Mouse (Mus musculus) heart, embryonic 14.5 days (tissue): ENCODE results near the gene Rnf44. TPM values are rescaled to one million over a fixed set of nuclear protein-coding genes. Genes with fewer than 3 reads are reported as not detected.

Experiments
- ATAC-seq: fragments of 200-750 bp; cut with Nextera tagmentation; 2 replicates; pipeline ENCODE4 v1.8.0; 2017; ENCODE audit warnings: low read depth, moderate TSS enrichment; ENCODE audit not compliant: insufficient number of reproducible peaks, insufficient read depth, low FRiP score
- H3K27ac ChIP-seq, 2 experiments: fragments of 200-500 bp in 1 of 2; fragments of 300-500 bp in 1 of 2; sonication (generic) in 1 of 2; replicated peaks in 1 of 2; 2 replicates each; pipeline ENCODE4 v1.5.1; 2012 to 2014; ENCODE audit warnings: low read depth in 2 of 2, low read length in 2 of 2, control low read depth in 1 of 2, mild to moderate bottlenecking in 1 of 2, mixed read lengths in 1 of 2; ENCODE audit not compliant: control insufficient read depth in 1 of 2, insufficient read depth in 1 of 2
- H3K27me3 ChIP-seq: fragments of 300-500 bp; sonication (generic); 2 replicates; pipeline ENCODE4 v1.6.1; 2014; ENCODE audit warnings: mild to moderate bottlenecking, low read length, control low read depth; ENCODE audit not compliant: control insufficient read depth, insufficient read depth
- H3K36me3 ChIP-seq: fragments of 300-500 bp; sonication (generic); 2 replicates; pipeline ENCODE4 v1.6.1; 2014; ENCODE audit warnings: mild to moderate bottlenecking, control low read depth, low read length, mixed read lengths; ENCODE audit not compliant: control insufficient read depth, insufficient read depth
- H3K4me1 ChIP-seq, 2 experiments: fragments of 200-500 bp in 1 of 2; fragments of 300-500 bp in 1 of 2; sonication (generic) in 1 of 2; 2 replicates each; pipeline ENCODE4 v1.6.1; 2012 to 2014; ENCODE audit warnings: low read length in 2 of 2, control low read depth in 1 of 2, mixed read lengths in 1 of 2; ENCODE audit not compliant: control insufficient read depth in 2 of 2, insufficient read depth in 2 of 2
- H3K4me2 ChIP-seq: fragments of 300-500 bp; sonication (generic); 2 replicates; pipeline ENCODE4 v1.6.1; 2014; ENCODE audit warnings: mild to moderate bottlenecking, low read length
- H3K4me3 ChIP-seq, 2 experiments: fragments of 200-500 bp in 1 of 2; fragments of 300-500 bp in 1 of 2; sonication (generic) in 1 of 2; 2 replicates each; pipeline ENCODE4 v1.5.1; 2012 to 2014; ENCODE audit warnings: low read length in 2 of 2, mild to moderate bottlenecking in 2 of 2, control low read depth in 1 of 2, low read depth in 1 of 2, moderate library complexity in 1 of 2; ENCODE audit not compliant: control insufficient read depth in 1 of 2, insufficient read depth in 1 of 2
- H3K9ac ChIP-seq: fragments of 300-500 bp; sonication (generic); 2 replicates; pipeline ENCODE4 v1.6.1; 2014; ENCODE audit warnings: mild to moderate bottlenecking, low read length
- H3K9me3 ChIP-seq: fragments of 300-500 bp; sonication (generic); 2 replicates; pipeline ENCODE4 v1.6.1; 2016; ENCODE audit warnings: low read length, control low read depth; ENCODE audit not compliant: control insufficient read depth
- WGBS: fragments of 180-500 bp; shearing (Covaris S2); extraction: QIAGEN DNeasy Blood & Tissue Kit; methylation state at CpG from one replicate; pipeline ENCODE4 v1.1.7; 2014; 5-methylcytosine and 5-hydroxymethylcytosine counted together
- polyA plus RNA-seq: library from polyadenylated mRNA; unstranded; fragments of >200 nt; fragmentation: Nextera tagmentation; extraction: Ambion mirVana; gene quantifications from 2 replicates; pipeline ENCODE4 v1.2.1, GENCODE M21; 2014

Gene Rnf44
- 52.1 and 60.2 TPM in 2 replicates for polyA plus RNA-seq

DNA sequence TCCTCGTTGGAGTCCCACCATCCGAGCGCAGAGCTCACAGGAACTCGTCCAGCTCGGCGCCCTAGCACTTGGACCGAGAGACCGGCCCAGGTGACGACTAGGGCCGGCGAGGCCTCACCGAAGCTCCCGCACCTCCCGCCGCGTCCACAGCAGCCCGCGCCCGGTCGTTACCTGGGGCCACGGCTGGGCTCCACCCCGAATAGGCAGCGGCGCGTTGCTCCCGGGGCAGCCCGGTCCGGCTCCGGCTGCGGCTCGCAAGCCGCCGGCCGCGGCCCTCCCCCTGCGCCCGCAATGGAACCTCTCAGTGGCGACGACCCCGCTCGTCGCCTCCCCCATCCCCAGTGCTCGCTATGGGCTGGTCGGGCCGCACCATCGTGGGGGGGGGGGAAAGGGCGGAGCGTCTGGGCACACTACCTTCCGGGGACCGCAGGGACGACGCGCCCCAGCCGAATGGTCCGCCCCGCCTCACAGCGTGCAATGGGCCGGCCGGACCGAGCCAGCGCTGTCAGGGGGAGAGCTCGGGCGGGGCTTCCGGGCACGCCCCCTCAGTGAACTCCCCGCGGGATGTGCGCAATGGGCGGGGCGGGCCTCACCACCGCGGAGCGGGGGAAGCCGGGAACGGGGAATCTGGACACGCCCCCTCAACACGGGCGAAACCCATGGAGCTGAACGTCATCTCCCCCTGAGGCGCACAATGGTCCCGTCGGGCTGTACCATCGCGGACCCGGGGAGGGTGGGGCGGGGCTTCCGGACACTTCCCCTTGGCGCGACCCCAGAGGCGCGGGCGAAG, at the start of gene Rnf44:
Gene Rnf44, minus strand, starts transcription at position 350 of the 790 bp plus-strand sequence.
- H3K4me2 ChIP-seq, result peak within 1 kb of the TSS; percentile 81
- peak within 1 kb of the TSS; percentile 95 to 99 for H3K27ac ChIP-seq
- ATAC-seq, result peak; percentile 99
- H3K27me3 ChIP-seq, result no peaks in the 10 kb centered on the region
- peaks cover 11 to 23% of the 10 kb centered on the region in 2 experiments for H3K4me1 ChIP-seq
- H3K9me3 ChIP-seq, result no peaks in the 10 kb centered on the region
- H3K9ac ChIP-seq, result peak within 1 kb of the TSS; percentile 96
- H3K36me3 ChIP-seq, result no peaks in the 10 kb centered on the region
- peak within 1 kb of the TSS; percentile 90 to 92 for H3K4me3 ChIP-seq
- WGBS, result 1% methylated on average over 81 of the region's 92 CpGs

DNA sequence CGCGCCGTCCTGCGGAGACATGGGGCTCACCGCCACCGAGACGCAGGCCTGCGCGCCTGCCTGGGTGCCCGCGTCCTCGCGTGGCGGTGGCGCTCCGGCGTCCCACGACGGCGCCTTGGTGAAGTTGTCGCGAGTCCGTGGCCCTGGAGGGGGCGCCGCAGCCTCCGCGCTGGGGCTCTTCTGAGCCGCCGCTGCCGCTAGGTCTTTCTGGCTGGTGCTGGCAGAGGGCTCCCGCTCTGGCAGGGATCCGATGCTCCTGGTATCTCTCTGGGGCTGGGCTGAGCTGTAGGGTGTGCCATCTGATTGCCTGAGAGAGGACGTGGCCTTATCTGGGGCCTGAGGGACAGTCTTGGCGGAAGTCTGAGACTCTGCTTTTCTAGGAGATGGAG, 44.5 kb upstream of the Rnf44 start:
- peak overlapping the region; percentile 66 for H3K4me2 ChIP-seq

DNA sequence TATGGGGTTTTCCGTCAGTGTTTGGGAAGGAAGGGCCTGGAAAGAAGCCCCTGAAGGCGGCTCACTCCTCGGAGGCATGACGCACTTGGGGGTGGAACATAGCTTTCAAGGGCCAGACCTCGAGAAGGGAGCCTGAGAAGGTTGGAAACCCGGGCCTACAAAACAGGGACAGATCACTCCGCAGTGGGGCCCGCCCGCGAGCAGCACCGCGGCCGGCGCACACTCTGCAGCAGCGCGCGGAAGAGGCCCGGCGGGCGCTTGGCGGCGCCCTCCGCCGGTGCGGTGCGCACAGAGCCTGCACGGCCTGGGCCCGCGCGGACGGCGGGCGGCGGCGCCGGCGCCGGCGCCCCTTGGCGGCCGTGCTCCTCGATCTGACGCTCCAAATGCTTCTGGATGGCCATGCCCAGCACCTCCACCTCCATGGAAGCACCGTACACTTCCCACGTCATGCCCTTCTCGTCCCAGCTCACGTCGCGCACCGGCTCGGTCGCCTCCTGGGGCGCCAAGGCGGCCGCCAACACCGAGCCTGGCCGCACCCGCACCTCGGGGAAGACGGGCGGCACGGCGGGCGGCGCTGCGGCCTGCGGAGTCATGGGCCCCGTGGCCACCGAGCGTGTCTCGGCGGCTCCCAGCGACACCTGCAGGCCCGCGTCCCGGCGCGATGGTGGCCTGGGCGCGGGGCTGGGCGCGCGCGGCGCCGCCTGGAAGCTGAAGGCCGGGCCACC, 43.9 kb upstream of the Rnf44 start:
- no peaks in the 10 kb centered on the region for H3K9me3 ChIP-seq
- H3K4me2 ChIP-seq, result peak overlapping the region; percentile 66
- H3K9ac ChIP-seq, result peak overlapping the region; percentile 30; the same call in 1 of the 2 replicates
- WGBS, result under 1% methylated on average over 80 of the region's 87 CpGs
- ATAC-seq, result no peak
- no peak overlapping the region for H3K27ac ChIP-seq
- H3K4me1 ChIP-seq, result peaks cover 0 to 7% of the 10 kb centered on the region in 2 experiments; a peak in 1 of 4 replicates
- H3K4me3 ChIP-seq, result peak overlapping the region; percentile 39 to 42
- no peaks in the 10 kb centered on the region for H3K36me3 ChIP-seq
- H3K27me3 ChIP-seq, result peaks cover 73% of the 10 kb centered on the region

More for the DNA sequence above, 44.5 kb upstream of the Rnf44 start:
- Histone ChIP-seq H3K9me3 (no peaks in the 10 kb centered on the region), H3K9ac (no peak overlapping the region), H3K4me1 (peaks cover 0 to 7% of the 10 kb centered on the region in 2 experiments; a peak in 1 of 4 replicates), H3K36me3 (no peaks in the 10 kb centered on the region), H3K27me3 (peaks cover 75% of the 10 kb centered on the region), H3K4me3 (peak overlapping the region; percentile 39 to 42), H3K27ac (no peak overlapping the region)
- no peak for ATAC-seq
- WGBS, result under 1% methylated on average over 33 of the region's 34 CpGs

DNA sequence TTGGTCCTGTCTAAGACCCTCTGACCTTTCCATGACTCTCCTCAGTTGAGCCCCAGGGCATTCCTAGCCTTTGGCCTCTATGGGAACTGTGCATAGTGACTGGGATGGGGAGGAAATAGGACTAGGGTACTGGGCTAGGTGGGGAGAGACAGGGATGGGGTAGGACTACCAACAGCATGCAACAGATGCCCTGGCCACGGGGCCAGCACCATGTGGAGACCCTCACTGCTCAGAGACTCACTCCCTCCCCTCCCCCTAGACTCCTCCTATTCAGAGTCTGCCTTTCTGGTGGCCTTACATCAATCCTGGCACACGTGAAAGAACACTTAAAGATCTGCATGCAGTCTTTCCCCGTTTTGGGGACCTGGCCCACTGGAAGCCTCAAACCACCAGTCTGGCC, 43.2 kb upstream of the Rnf44 start:
- no peak overlapping the region for H3K9ac ChIP-seq
- H3K27me3 ChIP-seq, result peaks cover 66% of the 10 kb centered on the region
- H3K9me3 ChIP-seq, result no peaks in the 10 kb centered on the region
- H3K4me2 ChIP-seq, result peak overlapping the region; percentile 66; the same call in 1 of the 2 replicates
- no peaks in the 10 kb centered on the region for H3K36me3 ChIP-seq
- H3K4me1 ChIP-seq, result peaks cover 0 to 7% of the 10 kb centered on the region in 2 experiments; a peak in 1 of 4 replicates
- WGBS, result 35% methylated on average over 3 of the region's 3 CpGs
- H3K4me3 ChIP-seq, result peak overlapping the region in 1 of 2 experiments; percentile 42; a peak in 1 of 4 replicates
- H3K27ac ChIP-seq, result no peak overlapping the region
- ATAC-seq, result no peak

DNA sequence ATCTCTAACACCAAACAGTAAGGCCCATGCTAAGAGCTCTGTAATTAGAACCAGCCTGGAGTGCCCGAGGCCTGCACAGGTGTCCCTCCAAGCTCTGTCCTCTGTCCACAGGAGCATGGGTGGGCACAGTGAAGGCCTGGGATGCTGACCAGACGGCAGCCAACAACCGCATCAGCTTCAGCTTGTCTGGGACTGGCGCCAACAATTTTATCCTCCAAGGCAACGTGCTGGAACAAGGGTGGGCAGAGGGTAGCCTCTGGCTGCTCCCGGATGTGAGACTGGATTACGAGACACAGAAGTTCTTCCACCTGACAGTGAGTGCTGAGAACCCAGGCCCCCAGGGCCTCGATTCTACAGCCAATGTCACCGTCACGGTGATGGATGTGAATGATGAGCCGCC, 32.4 kb upstream of the Rnf44 start:
- Histone ChIP-seq H3K27ac (no peak overlapping the region), H3K4me2 (no peak overlapping the region), H3K4me1 (no peaks in the 10 kb centered on the region), H3K27me3 (no peaks in the 10 kb centered on the region; the same call in 1 of the 2 replicates), H3K9me3 (0 out of 2 replicates have a peak, but pooled peaks cover 3% of the 10 kb centered on the region), H3K9ac (no peak overlapping the region), H3K4me3 (no peak overlapping the region), H3K36me3 (no peaks in the 10 kb centered on the region)
- WGBS, result 51% methylated on average over 11 of the region's 11 CpGs
- ATAC-seq, result no peak

DNA sequence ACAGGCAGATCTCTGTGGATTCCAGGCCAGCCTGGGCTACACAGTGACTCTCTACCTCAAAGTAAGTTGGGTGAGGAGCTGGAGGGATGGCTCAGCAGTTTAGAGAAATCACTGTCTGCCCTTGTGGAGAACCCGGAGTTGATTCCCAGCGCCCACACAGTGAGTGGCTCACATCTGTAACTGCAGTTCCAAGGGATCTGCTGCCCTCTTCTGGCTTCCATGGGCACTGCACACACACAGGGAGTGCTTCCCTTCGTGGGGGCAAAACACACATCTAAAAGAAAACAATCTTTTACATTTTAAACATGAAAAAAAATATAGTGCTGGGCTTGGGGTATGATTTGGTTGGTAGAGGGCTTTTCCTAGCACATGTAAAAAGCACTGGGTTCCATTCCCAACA, 29.4 kb upstream of the Rnf44 start:
- WGBS, result 93% methylated on average over 3 of the region's 3 CpGs
- Histone ChIP-seq H3K4me3 (no peak overlapping the region), H3K27ac (no peak overlapping the region), H3K9ac (no peak overlapping the region), H3K4me2 (no peak overlapping the region), H3K27me3 (no peaks in the 10 kb centered on the region), H3K9me3 (0 out of 2 replicates have a peak, but pooled peaks cover 3% of the 10 kb centered on the region), H3K36me3 (no peaks in the 10 kb centered on the region), H3K4me1 (no peaks in the 10 kb centered on the region)
- no peak for ATAC-seq

DNA sequence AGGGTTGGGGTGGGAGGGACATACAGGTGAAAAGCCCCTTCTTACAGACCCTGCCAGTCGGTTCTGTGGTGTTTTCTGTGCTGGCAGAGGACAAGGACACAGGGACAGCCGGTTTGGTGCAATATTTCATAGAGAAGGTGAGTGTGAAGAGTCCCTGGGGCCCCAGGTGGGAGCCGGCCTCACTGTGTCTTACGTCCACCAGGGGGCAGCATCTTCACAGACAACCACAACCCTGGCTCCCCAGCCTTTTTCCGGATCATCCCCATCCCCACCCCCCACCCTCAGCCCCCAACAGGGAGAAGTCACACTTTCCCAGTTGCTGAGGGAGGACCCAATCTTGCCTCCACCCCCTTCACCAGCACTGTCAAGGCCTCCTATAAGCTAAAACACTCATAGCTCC, 23.2 kb upstream of the Rnf44 start:
- no peak for ATAC-seq
- whole genome bisulfite sequencing, result 3% methylated on average over 5 of the region's 5 CpGs

More for the DNA sequence above, 23.2 kb upstream of the Rnf44 start:
- Histone ChIP-seq H3K27me3 (peaks cover 10% of the 10 kb centered on the region; the same call in 1 of the 2 replicates), H3K36me3 (no peaks in the 10 kb centered on the region), H3K27ac (no peak overlapping the region), H3K4me2 (no peak overlapping the region), H3K4me1 (no peaks in the 10 kb centered on the region), H3K4me3 (no peak overlapping the region), H3K9me3 (no peaks in the 10 kb centered on the region), H3K9ac (no peak overlapping the region)
